Mouse (Mus musculus): ENCODE data around the gene Ffar2.

Gene Ffar2

DNA sequence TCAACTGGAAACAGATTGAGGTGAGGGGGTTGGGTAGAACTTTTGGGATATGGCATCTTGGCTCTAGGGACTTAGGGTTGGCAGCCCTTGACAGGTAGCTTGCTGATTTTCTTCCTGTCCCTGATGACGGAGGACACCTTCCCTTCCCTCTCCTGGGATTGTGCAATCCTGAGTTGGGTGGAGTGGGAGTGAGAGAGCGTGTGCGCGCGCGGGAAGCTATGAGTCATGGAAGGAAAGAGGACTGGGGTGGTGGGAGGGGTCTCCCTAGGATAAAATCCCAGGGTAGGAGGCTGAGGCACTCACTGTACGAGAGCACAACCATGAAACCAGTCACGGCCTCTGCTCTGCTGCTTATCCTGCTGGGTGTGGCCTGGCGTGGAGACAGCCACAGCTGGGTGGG lies 47.5 kb downstream of the Ffar2 start:
- DNase-seq (ENCODE audit: low read depth, low spot score) = no peak

DNA sequence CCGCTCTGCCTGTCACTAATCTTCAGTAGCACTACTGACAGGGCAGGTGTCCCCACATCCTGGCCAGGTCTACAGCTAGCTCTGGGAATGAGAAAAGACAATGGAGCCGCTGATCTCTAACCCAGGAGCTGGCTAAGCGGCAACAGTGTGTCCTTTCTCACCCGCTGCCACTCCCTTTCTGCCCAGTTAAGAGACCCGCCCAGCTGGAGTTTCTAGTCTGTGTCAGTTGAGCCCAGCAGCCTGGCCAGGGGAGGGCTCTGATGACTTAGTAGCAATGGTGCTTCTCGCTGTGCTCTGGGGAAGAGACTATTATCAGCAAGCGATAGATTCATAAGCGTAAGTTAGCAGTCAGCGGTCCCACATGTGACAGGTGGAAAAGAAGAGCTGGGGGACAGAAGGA lies 54.3 kb downstream of the Ffar2 start:
- no peak for DNase-seq (ENCODE audit: low read depth, low spot score)
